Mouse (Mus musculus) mature B cell (primary cell): ENCODE data around the gene Adamts1.

ENCODE experiments used
- in situ Hi-C: fragments of 300-500 bp; cut with MboI; formaldehyde crosslinking; loops from 2 replicates; pipeline ENCODE4 v1.14.3; 2019

Adamts1 gene

GRCm38 (mm10) chr16:85765697-85766096 is 37.2 kb downstream of the Adamts1 start:
- in situ Hi-C loops: no loop called here

- in situ Hi-C loops: no loop called here
Measured at GRCm38 (mm10) chr16:85765167-85765566, 37.7 kb downstream of the Adamts1 start.

GRCm38 (mm10) chr16:85762052-85762665 is 40.8 kb downstream of the Adamts1 start:
- in situ Hi-C loops: no loop called here

GRCm38 (mm10) chr16:85760961-85761580 is 41.8 kb downstream of the Adamts1 start:
- in situ Hi-C loops: no loop called here

- in situ Hi-C loops: no loop called here
Measured at GRCm38 (mm10) chr16:85756101-85756819, 46.7 kb downstream of the Adamts1 start.

GRCm38 (mm10) chr16:85749335-85749734 is 53.6 kb downstream of the Adamts1 start:
- in situ Hi-C loops: no loop called here

GRCm38 (mm10) chr16:85747589-85748360 is 55.1 kb downstream of the Adamts1 start:
- in situ Hi-C loops: no loop called here

- in situ Hi-C loops: no loop called here
Measured at GRCm38 (mm10) chr16:85746386-85746785, 56.5 kb downstream of the Adamts1 start.
